Mouse (Mus musculus) hindbrain, embryonic 13.5 days (tissue): ENCODE data around the gene Gm5741. TPM values are rescaled to one million over a fixed set of nuclear protein-coding genes. Genes with fewer than 3 reads are reported as not detected.

Experiments used
- ATAC-seq: fragments of 200-750 bp; cut with Nextera tagmentation; 2 replicates; pipeline ENCODE4 v1.8.0; 2017; ENCODE audit warnings: moderate TSS enrichment; ENCODE audit not compliant: low FRiP score
- H3K27ac ChIP-seq: fragments of 300-500 bp; sonication (generic); 2 replicates; pipeline ENCODE4 v1.5.1; 2015; ENCODE audit warnings: inconsistent platforms, mild to moderate bottlenecking, moderate library complexity
- H3K27me3 ChIP-seq: fragments of 300-500 bp; sonication (generic); 2 replicates; pipeline ENCODE4 v1.6.1; 2015; ENCODE audit warnings: mild to moderate bottlenecking, inconsistent platforms
- H3K36me3 ChIP-seq: fragments of 300-500 bp; sonication (generic); 2 replicates; pipeline ENCODE4 v1.6.1; 2015; ENCODE audit warnings: mild to moderate bottlenecking, inconsistent platforms
- H3K4me1 ChIP-seq: fragments of 300-500 bp; sonication (generic); replicated peaks from 2 replicates; pipeline ENCODE4 v1.6.1; 2015; ENCODE audit warnings: inconsistent platforms
- H3K4me2 ChIP-seq: fragments of 300-500 bp; sonication (generic); 2 replicates; pipeline ENCODE4 v1.6.1; 2015; ENCODE audit warnings: inconsistent platforms, mild to moderate bottlenecking, moderate library complexity
- H3K4me3 ChIP-seq: fragments of 300-500 bp; sonication (generic); 2 replicates; pipeline ENCODE4 v1.5.1; 2015; ENCODE audit warnings: mild to moderate bottlenecking, inconsistent platforms
- H3K9ac ChIP-seq: fragments of 300-500 bp; sonication (generic); 2 replicates; pipeline ENCODE4 v1.6.1; 2015; ENCODE audit warnings: mild to moderate bottlenecking, inconsistent platforms
- H3K9me3 ChIP-seq: fragments of 300-500 bp; sonication (generic); 2 replicates; pipeline ENCODE4 v1.6.1; 2016; ENCODE audit warnings: inconsistent platforms
- WGBS: fragments of 180-500 bp; shearing (Covaris S2); methylation state at CpG from one replicate; pipeline ENCODE4 v1.1.7; 2015; 5-methylcytosine and 5-hydroxymethylcytosine counted together
- polyA plus RNA-seq: library from polyadenylated mRNA; unstranded; fragments of >200 nt; fragmentation: Nextera tagmentation; extraction: Ambion mirVana; gene quantifications from 2 replicates; pipeline ENCODE4 v1.2.1, GENCODE M21; 2015

The Gm5741 gene
- 0.78 and 1.3 TPM in 2 replicates for polyA plus RNA-seq

DNA sequence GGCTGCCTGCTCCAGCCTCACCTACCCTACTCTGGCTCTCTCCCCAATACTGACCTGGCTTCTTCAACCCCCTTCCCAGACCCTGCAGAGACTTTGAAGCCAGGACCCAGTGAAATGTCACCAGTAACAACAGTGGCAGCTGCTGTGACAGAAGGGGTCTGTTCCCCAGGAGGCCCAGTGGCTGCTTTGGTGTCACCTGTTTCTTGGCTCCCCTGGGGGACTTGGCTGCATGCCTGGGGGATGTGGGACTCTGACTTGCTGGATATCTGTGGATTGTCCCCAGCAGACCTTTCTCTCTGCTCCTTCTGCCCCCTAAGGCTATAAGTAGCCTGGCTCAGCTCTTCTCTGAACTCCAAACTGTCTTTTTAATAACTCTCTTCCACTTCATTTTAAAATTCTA is at the start of gene Gm5741:
Gene Gm5741, minus strand, starts transcription at position 1 of the 400 bp plus-strand sequence.
- peaks cover 50% of the 10 kb centered on the region for H3K36me3 ChIP-seq
- no peak within 1 kb of the TSS for H3K27ac ChIP-seq
- H3K9me3 ChIP-seq = no peaks in the 10 kb centered on the region
- no peak within 1 kb of the TSS for H3K4me3 ChIP-seq
- peaks cover 17% of the 10 kb centered on the region for H3K4me1 ChIP-seq
- peak within 1 kb of the TSS; percentile 35; the same call in 1 of the 2 replicates for H3K9ac ChIP-seq
- no peak for ATAC-seq
- H3K4me2 ChIP-seq = no peak within 1 kb of the TSS
- no peaks in the 10 kb centered on the region for H3K27me3 ChIP-seq

DNA sequence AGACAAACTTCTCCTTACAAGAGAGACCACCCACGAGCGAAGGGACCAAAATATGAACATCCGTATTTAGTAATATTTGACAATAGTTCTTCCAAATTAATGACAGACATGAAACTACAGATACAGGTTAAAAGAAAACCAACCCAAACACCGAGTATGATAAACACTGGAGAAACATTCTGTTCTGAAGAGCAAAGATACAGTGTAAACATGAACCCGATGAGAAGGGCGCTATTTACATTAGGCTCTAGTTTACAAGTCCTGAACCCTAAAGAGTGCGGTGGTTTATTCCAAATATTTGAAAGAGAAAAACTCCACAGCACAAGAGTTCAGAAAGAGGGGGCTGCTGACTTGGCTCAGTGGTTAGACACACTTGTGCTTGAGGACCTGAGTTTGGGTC is 49.2 kb upstream of the Gm5741 start:
- peaks cover 4% of the 10 kb centered on the region for H3K36me3 ChIP-seq
- no peak for ATAC-seq
- H3K27me3 ChIP-seq = no peaks in the 10 kb centered on the region
- H3K9ac ChIP-seq = no peak overlapping the region
- H3K4me2 ChIP-seq = no peak overlapping the region
- 93% methylated on average over 7 of the region's 7 CpGs for whole genome bisulfite sequencing
- no peak overlapping the region for H3K4me3 ChIP-seq
- no peaks in the 10 kb centered on the region for H3K9me3 ChIP-seq
- H3K4me1 ChIP-seq = peaks cover 7% of the 10 kb centered on the region
- no peak overlapping the region for H3K27ac ChIP-seq

DNA sequence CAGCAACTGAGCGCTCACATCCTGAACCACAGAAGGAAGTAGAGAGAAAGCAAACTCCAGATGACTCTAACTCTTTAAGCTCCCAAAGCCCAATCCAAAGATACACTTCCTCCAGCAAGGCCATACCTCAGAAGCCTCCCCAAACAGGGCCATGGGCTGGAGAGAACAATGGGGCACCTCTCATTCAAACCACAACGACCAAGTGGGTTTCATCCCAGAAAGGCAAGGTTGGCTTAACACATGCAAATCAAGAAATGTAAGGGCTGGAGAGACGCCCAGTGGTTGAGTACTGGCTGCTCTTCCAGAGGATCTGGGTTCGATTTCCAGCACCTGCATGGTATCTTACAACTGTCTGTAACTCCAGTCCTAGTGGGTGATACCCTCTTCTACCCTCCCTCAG is 47.7 kb upstream of the Gm5741 start:
- Histone ChIP-seq H3K4me1 (peaks cover 7% of the 10 kb centered on the region), H3K9me3 (no peaks in the 10 kb centered on the region), H3K36me3 (peaks cover 19% of the 10 kb centered on the region), H3K27me3 (no peaks in the 10 kb centered on the region), H3K9ac (no peak overlapping the region), H3K27ac (no peak overlapping the region), H3K4me3 (no peak overlapping the region), H3K4me2 (no peak overlapping the region)
- no peak for ATAC-seq
- 73% methylated on average over 4 of the region's 4 CpGs for WGBS

DNA sequence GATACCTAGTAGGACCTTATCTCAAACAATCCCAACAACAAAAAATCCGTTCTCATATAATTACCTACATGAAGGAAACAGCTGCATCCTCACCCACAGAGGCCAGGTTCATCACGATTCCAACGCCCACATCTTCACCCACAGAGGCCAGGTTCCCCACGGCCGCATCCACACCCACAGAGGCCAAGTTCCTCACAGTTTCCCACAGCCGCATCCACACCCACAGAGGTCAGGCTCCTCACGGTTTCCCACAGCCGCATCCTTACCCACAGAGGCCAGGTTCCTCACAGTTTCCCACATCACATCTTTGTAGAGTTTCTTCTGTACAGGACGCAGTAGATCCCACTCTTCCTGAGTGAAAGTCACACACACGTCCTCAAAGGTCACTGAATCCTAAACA is 45.5 kb upstream of the Gm5741 start:
- Histone ChIP-seq H3K4me2 (no peak overlapping the region), H3K27me3 (no peaks in the 10 kb centered on the region), H3K9ac (no peak overlapping the region), H3K9me3 (no peaks in the 10 kb centered on the region), H3K27ac (no peak overlapping the region), H3K4me3 (no peak overlapping the region), H3K36me3 (peaks cover 37% of the 10 kb centered on the region), H3K4me1 (no peaks in the 10 kb centered on the region)
- WGBS = 97% methylated on average over 10 of the region's 10 CpGs
- no peak for ATAC-seq

DNA sequence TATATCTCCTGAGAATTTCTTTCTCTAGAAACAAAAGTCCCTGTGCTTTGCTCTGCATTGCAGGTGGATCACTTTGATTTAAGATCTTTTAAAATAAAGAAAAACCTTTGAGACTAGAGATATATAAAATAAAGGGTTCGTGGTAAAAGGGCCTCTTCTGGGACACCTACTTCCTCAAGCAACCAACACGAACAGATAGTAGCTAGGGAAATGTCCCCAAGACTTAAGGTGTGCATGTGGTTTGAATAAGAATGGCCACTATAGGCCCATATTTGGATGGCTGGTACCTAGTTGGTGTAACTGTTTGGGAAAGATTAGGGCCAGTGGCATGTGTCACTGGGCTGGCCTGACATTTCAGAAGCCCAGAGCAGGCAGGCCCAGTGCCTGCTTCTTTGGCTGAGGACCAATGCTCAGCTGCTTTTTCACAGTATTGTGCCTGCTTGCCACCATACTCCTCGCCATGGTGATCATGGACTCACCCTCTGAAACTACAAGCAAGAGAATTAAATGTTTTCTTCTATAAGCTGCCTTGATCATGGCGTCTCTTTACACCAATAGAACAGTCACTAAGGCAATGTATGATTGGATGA is 32.4 kb upstream of the Gm5741 start:
- 86% methylated on average over 4 of the region's 4 CpGs for WGBS

DNA sequence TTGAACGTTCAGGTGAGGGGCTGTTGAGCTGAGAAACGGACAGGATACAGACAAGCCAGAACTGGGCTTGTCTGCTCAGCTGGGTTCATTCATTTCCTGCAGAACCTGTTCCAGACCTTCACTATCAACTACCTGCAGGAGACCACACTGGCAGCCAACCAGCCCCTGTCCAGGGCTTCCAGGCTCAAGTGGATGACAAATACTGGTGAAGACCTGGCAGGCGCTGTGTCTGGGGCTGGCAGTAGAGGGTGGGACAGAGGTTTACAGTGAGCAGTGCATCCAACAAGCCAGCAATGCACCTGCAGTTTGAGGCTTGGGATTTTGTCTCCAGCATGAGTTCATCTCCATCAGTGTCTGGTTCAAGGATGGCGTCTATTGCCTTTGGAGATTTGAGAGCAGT is 29.1 kb upstream of the Gm5741 start:
- no peak for ATAC-seq
- Histone ChIP-seq H3K9me3 (no peaks in the 10 kb centered on the region), H3K4me3 (no peak overlapping the region), H3K4me1 (no peaks in the 10 kb centered on the region), H3K36me3 (peaks cover 58% of the 10 kb centered on the region), H3K9ac (no peak overlapping the region), H3K27ac (no peak overlapping the region), H3K27me3 (no peaks in the 10 kb centered on the region), H3K4me2 (no peak overlapping the region)
- 93% methylated on average over 4 of the region's 4 CpGs for WGBS

More for the DNA sequence above, 32.4 kb upstream of the Gm5741 start:
- Histone ChIP-seq H3K9ac (no peak overlapping the region), H3K4me1 (no peaks in the 10 kb centered on the region), H3K27ac (no peak overlapping the region), H3K4me2 (no peak overlapping the region), H3K27me3 (no peaks in the 10 kb centered on the region), H3K4me3 (no peak overlapping the region), H3K36me3 (peaks cover 39% of the 10 kb centered on the region), H3K9me3 (no peaks in the 10 kb centered on the region)
- no peak for ATAC-seq

DNA sequence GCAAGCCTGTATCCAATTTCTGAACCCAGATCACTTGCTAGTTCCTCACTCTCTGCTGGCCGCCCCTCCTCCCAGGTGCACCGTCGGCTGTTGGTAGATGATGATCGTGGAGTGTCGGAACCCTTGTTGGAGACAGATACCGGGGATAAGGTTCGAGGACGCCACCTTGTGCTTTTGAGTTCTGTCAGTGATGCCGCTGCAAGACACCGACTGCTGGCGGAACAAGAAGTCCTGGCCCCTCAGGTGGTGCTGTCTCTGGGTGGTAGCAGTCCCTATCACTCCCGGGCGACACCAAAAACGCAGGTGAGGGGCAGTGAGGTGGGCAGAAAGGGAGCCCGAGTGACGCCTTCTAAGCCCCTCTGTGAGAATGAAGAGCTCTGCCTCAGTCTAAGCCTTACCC is 28.4 kb upstream of the Gm5741 start:
- H3K4me2 ChIP-seq = no peak overlapping the region
- WGBS = 95% methylated on average over 16 of the region's 16 CpGs
- peaks cover 65% of the 10 kb centered on the region for H3K36me3 ChIP-seq
- no peak for ATAC-seq
- H3K9ac ChIP-seq = no peak overlapping the region
- no peaks in the 10 kb centered on the region for H3K4me1 ChIP-seq
- no peak overlapping the region for H3K27ac ChIP-seq
- H3K4me3 ChIP-seq = no peak overlapping the region
- H3K27me3 ChIP-seq = no peaks in the 10 kb centered on the region
- H3K9me3 ChIP-seq = no peaks in the 10 kb centered on the region

DNA sequence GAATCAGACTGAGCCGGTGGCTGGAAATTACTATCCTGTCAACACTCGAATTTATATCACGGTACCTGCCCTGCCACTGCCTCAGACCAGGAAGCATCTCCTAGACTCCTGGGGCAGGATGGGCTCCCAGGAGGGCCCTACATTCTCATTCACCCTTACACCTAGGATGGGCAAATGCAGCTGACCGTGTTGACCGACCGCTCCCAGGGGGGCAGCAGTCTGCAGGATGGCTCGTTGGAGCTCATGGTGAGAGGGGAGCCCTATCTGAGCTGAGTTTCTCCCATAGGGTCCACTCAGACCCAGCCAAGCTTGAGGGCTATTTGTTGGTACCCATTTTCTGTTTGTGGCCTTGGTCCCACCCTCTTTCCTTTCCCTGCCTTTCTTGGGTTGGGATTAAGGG is 27.8 kb upstream of the Gm5741 start:
- no peaks in the 10 kb centered on the region for H3K9me3 ChIP-seq
- H3K4me2 ChIP-seq = no peak overlapping the region
- no peak for ATAC-seq
- H3K4me3 ChIP-seq = no peak overlapping the region
- H3K27me3 ChIP-seq = no peaks in the 10 kb centered on the region
- WGBS = 93% methylated on average over 7 of the region's 7 CpGs
- H3K4me1 ChIP-seq = no peaks in the 10 kb centered on the region
- H3K9ac ChIP-seq = no peak overlapping the region
- H3K36me3 ChIP-seq = peaks cover 69% of the 10 kb centered on the region
- no peak overlapping the region for H3K27ac ChIP-seq

DNA sequence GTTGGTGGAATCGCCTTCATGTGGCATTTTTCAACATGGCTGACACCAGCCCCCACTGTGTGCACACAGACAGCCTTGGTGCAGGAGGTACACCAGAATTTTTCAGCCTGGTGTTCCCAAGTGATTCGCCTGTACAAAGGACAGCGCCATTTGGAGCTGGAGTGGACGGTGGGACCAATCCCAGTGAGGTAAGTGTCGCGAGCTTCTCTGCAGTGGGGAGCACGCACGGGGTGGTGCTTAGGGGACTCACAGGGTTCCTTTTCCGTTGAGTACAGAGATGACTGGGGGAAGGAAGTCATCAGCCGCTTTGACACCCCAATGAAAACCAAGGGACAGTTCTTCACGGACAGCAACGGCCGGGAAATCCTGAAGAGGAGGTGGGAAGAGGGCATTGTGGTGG is 27.3 kb upstream of the Gm5741 start:
- H3K9ac ChIP-seq = no peak overlapping the region
- H3K4me1 ChIP-seq = no peaks in the 10 kb centered on the region
- no peaks in the 10 kb centered on the region for H3K9me3 ChIP-seq
- no peaks in the 10 kb centered on the region for H3K27me3 ChIP-seq
- no peak overlapping the region for H3K4me2 ChIP-seq
- H3K36me3 ChIP-seq = peaks cover 69% of the 10 kb centered on the region
- WGBS = 94% methylated on average over 13 of the region's 13 CpGs
- ATAC-seq = no peak
- no peak overlapping the region for H3K27ac ChIP-seq
- H3K4me3 ChIP-seq = no peak overlapping the region

DNA sequence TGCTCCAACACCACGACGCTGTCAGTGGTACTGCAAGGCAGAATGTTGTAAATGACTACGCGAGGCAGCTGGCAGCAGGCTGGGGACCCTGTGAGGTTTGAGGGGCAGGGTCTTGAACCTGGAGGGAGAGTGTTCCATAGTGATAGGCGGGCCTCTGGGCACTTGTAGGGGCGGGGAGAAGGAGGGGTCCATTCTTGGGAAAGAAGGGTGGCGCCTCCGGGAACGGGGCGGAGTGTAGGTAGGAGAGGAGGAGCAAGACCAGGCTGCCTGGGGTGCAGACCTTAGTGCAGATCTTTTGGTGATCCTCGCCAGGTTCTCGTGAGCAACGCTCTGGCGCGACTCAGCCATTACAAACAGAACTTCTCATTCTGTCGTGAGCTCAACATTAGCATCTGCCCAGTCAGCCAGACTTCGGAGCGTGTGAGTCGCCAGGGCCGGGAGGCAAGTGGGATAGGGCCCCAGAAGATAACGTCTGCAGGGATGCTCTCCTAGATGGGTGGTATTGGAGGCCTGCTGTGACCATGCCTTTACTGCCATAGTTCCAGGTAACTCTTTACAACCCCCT is 23.8 kb upstream of the Gm5741 start:
- Histone ChIP-seq H3K9me3 (no peaks in the 10 kb centered on the region), H3K9ac (no peak overlapping the region), H3K4me2 (no peak overlapping the region), H3K4me3 (no peak overlapping the region), H3K27ac (no peak overlapping the region), H3K27me3 (no peaks in the 10 kb centered on the region), H3K4me1 (no peaks in the 10 kb centered on the region), H3K36me3 (peaks cover 73% of the 10 kb centered on the region)
- 37% methylated on average over 21 of the region's 21 CpGs for WGBS
- ATAC-seq = no peak

DNA sequence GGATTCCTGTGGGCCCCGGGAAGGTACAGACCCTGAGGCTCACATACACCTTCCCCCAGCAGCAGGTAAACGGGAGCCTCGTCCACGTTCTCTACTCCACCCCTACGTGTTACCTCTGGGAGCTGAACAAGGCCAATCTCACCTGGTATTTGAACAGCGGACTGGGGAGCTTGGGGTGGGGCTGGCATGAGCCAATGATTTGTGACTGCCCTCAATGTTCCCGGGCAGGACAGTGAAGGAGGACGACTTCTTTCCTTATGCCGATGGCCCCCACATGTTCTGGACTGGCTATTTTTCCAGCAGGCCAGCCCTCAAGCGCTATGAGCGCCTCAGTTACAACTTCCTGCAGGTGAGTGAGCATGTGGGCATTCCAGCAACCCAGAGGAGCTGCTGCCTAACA is 23.1 kb upstream of the Gm5741 start:
- no peak overlapping the region for H3K4me2 ChIP-seq
- no peak for ATAC-seq
- H3K9me3 ChIP-seq = no peaks in the 10 kb centered on the region
- H3K9ac ChIP-seq = no peak overlapping the region
- 93% methylated on average over 11 of the region's 11 CpGs for WGBS
- H3K4me1 ChIP-seq = no peaks in the 10 kb centered on the region
- no peaks in the 10 kb centered on the region for H3K27me3 ChIP-seq
- H3K4me3 ChIP-seq = no peak overlapping the region
- H3K36me3 ChIP-seq = peaks cover 68% of the 10 kb centered on the region
- H3K27ac ChIP-seq = no peak overlapping the region

DNA sequence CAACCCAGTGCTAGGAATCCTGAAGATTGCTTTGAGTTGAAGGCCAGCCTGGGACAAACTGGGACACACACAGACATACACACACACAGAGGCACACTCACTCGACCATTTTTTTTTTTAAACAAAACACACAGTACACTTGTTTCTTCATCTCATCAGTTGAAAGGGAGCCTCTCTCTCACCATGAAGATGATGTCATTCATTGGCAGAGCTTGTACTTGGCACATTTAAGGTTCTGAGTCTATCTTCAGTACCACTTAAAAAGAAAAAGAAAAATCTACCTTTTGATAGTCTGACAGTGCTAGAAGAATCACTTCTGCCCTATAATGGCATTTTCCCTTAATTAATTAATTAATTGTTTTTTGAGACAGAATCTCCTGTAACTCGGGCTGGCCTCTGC is 21.0 kb upstream of the Gm5741 start:
- no peak overlapping the region for H3K4me2 ChIP-seq
- WGBS = 89% methylated on average over 2 of the region's 2 CpGs

DNA sequence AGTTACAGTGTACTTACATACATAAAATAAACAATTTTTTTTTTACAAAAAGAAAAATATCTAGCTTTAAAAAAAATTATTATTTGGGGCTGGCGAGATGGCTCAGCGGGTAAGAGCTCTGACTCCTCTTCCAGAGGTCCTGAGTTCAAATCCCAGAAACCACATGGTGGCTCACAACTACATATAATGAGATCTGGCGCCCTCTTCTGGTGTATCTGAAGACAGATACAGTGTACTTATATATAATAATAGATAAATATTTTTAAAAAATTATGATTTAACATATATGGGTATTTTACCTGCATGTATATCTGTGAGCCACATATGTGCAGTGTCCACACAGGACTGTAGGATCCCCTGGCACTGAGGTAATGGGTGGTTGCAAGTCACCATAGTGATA is 18.5 kb upstream of the Gm5741 start:
- Histone ChIP-seq H3K4me3 (no peak overlapping the region), H3K9ac (no peak overlapping the region), H3K9me3 (no peaks in the 10 kb centered on the region), H3K4me2 (no peak overlapping the region), H3K27ac (no peak overlapping the region), H3K4me1 (peaks cover 26% of the 10 kb centered on the region), H3K27me3 (no peaks in the 10 kb centered on the region), H3K36me3 (peaks cover 42% of the 10 kb centered on the region)
- no peak for ATAC-seq
- 75% methylated on average over 3 of the region's 3 CpGs for WGBS

More for the DNA sequence above, 21.0 kb upstream of the Gm5741 start:
- Histone ChIP-seq H3K36me3 (peaks cover 60% of the 10 kb centered on the region), H3K4me3 (no peak overlapping the region), H3K27me3 (no peaks in the 10 kb centered on the region), H3K9me3 (no peaks in the 10 kb centered on the region), H3K4me1 (peaks cover 5% of the 10 kb centered on the region), H3K27ac (no peak overlapping the region), H3K9ac (no peak overlapping the region)
- ATAC-seq = no peak
